Mouse (Mus musculus): ENCODE data around the gene Plscr4.

- no peak for TF ChIP-seq POLR2A (IDR thresholded peaks at IDR 0.05; ENCODE audit: borderline replicate concordance, extremely low read depth, insufficient read depth, insufficient read length, poor library complexity, severe bottlenecking)
- TF ChIP-seq CTCF (IDR thresholded peaks at IDR 0.05; ENCODE audit: borderline replicate concordance, extremely low read depth, insufficient read depth, insufficient read length) = no peak
These were observed 15.2 kb downstream of the Plscr4 start for GRCm38 (mm10) chr9:92472256-92472855.
